Mouse (Mus musculus): ENCODE measurements around the gene Ada. TPM values are rescaled to one million over a fixed set of nuclear protein-coding genes. Genes with fewer than 3 reads are reported as not detected.

Ada gene
- polyA plus RNA-seq, 1 experiment from 2014 or later = 3.8 TPM

DNA sequence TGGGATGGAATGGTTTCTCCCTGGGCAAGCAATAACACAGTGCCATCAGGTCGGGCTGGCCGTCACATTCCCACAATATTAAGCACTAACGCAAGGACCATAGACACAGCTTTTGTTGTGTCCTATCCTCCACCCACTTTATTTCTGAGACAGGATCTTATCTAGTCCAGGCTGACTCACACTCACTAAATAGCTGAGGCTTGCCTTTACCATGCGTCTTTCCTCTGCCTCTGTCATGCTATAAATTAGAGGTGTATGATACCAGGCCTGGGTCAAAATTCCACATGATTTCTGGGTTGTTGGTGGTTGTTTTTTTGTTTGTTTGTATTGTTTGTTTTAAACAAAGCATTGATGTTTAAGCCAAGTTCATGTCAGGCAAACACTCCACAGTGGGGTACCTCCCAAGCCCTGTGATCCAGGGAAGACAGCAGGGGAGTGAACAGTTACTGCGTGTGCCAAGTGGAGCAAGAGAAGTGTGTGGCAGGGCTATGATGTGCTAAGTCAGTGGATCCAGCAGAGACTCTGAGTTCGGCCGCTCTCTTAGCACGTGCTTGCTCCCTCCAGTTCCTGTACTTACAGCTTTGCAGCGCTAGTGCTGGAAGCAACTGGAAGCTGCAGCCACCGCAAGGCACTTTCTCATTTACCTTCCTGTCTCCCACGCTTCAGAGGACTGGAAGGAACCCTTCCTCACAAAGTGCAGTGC, 50.8 kb downstream of the Ada start:
- Histone ChIP-seq H3K4me3 (ENCODE audit: low read depth, low read length) (no peak overlapping the region), H3K4me1 (ENCODE audit: control insufficient read depth, insufficient read depth, low read length) (peaks cover 45% of the 10 kb centered on the region), H3K9ac (ENCODE audit: low read depth, low read length) (no peak overlapping the region), H3K27me3 (ENCODE audit: control insufficient read depth, insufficient read depth, low read length) (no peaks in the 10 kb centered on the region), H3K27ac (ENCODE audit: low read depth, low read length) (no peak overlapping the region), H3K9me3 (replicated peaks; ENCODE audit: control insufficient read depth, low read length) (no peaks in the 10 kb centered on the region), H3K4me2 (no peak overlapping the region), H3K36me3 (ENCODE audit: control insufficient read depth, insufficient read depth, low read length) (no peaks in the 10 kb centered on the region)
- ATAC-seq (replicated peaks; ENCODE audit: insufficient number of reproducible peaks, low FRiP score, low TSS enrichment) = 0 out of 2 replicates have a peak, but pooled peaks have one; percentile 55
- 70% methylated on average over 11 of the region's 11 CpGs for WGBS (ENCODE audit: insufficient replicate concordance)

GRCm38 (mm10) chr2:163697764-163698480, 52.1 kb downstream of the Ada start:
- no peak overlapping the region for H3K4me3 ChIP-seq (ENCODE audit: low read depth, low read length)
- H3K4me1 ChIP-seq (ENCODE audit: control insufficient read depth, insufficient read depth, low read length) = peaks cover 52% of the 10 kb centered on the region
- H3K36me3 ChIP-seq (ENCODE audit: control insufficient read depth, insufficient read depth, low read length) = no peaks in the 10 kb centered on the region
- no peak overlapping the region for H3K4me2 ChIP-seq
- no peaks in the 10 kb centered on the region for H3K9me3 ChIP-seq (replicated peaks; ENCODE audit: control insufficient read depth, low read length)
- ATAC-seq (replicated peaks; ENCODE audit: insufficient number of reproducible peaks, low FRiP score, low TSS enrichment) = no peak
- peak overlapping the region; percentile 78 for H3K27ac ChIP-seq (ENCODE audit: low read depth, low read length)
- H3K9ac ChIP-seq (ENCODE audit: low read depth, low read length) = no peak overlapping the region
- WGBS (ENCODE audit: insufficient replicate concordance) = 37% methylated on average over 15 of the region's 16 CpGs
- H3K27me3 ChIP-seq (ENCODE audit: control insufficient read depth, insufficient read depth, low read length) = no peaks in the 10 kb centered on the region

DNA sequence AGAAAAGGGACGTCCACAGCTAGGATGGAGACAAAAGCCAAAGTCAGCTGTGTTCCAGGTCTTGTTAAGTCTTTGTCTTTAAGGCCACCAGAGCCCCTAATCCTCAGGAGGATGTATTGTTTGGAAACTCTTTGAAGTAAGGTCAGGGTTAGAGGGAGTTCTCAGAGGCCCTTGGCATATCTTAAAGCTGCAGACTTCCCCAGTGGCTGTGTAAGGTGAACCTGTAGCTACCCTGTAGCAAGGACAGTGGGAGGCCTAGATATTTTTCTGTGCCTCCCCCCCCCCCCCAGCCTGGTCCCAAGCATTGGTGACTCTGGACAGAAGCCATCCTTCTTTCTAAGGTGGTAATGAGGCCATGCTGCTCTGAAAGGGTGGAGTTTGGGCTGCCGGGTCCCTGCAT, 53.3 kb downstream of the Ada start:
- H3K27ac ChIP-seq (ENCODE audit: low read depth, low read length) = peak overlapping the region; percentile 55; the same call in 1 of the 2 replicates
- peaks cover 52% of the 10 kb centered on the region for H3K4me1 ChIP-seq (ENCODE audit: control insufficient read depth, insufficient read depth, low read length)
- WGBS (ENCODE audit: insufficient replicate concordance) = 34% methylated on average over 2 of the region's 2 CpGs
- H3K27me3 ChIP-seq (ENCODE audit: control insufficient read depth, insufficient read depth, low read length) = no peaks in the 10 kb centered on the region
- no peak for ATAC-seq (replicated peaks; ENCODE audit: insufficient number of reproducible peaks, low FRiP score, low TSS enrichment)
- no peaks in the 10 kb centered on the region for H3K36me3 ChIP-seq (ENCODE audit: control insufficient read depth, insufficient read depth, low read length)
- H3K4me3 ChIP-seq (ENCODE audit: low read depth, low read length) = no peak overlapping the region
- H3K4me2 ChIP-seq = no peak overlapping the region
- no peak overlapping the region for H3K9ac ChIP-seq (ENCODE audit: low read depth, low read length)
- H3K9me3 ChIP-seq (replicated peaks; ENCODE audit: control insufficient read depth, low read length) = no peaks in the 10 kb centered on the region

GRCm38 (mm10) chr2:163693716-163694314, 56.2 kb downstream of the Ada start:
- ATAC-seq (replicated peaks; ENCODE audit: insufficient number of reproducible peaks, low FRiP score, low TSS enrichment) = no peak
- Histone ChIP-seq H3K9ac (ENCODE audit: low read depth, low read length) (0 out of 2 replicates have a peak overlapping the region, but pooled peaks have one; percentile 43), H3K36me3 (ENCODE audit: control insufficient read depth, insufficient read depth, low read length) (no peaks in the 10 kb centered on the region), H3K4me3 (ENCODE audit: low read depth, low read length) (no peak overlapping the region), H3K4me2 (peak overlapping the region; percentile 32; the same call in 1 of the 2 replicates), H3K9me3 (replicated peaks; ENCODE audit: control insufficient read depth, low read length) (no peaks in the 10 kb centered on the region), H3K27ac (ENCODE audit: low read depth, low read length) (peak overlapping the region; percentile 74), H3K27me3 (ENCODE audit: control insufficient read depth, insufficient read depth, low read length) (no peaks in the 10 kb centered on the region), H3K4me1 (ENCODE audit: control insufficient read depth, insufficient read depth, low read length) (peaks cover 74% of the 10 kb centered on the region)
- 53% methylated on average over 9 of the region's 9 CpGs for WGBS (ENCODE audit: insufficient replicate concordance)

- Histone ChIP-seq H3K27me3 (ENCODE audit: control insufficient read depth, insufficient read depth, low read length) (no peaks in the 10 kb centered on the region), H3K36me3 (ENCODE audit: control insufficient read depth, insufficient read depth, low read length) (no peaks in the 10 kb centered on the region), H3K4me2 (peak overlapping the region; percentile 11; the same call in 1 of the 2 replicates), H3K9me3 (replicated peaks; ENCODE audit: control insufficient read depth, low read length) (no peaks in the 10 kb centered on the region), H3K27ac (ENCODE audit: low read depth, low read length) (peak overlapping the region; percentile 74), H3K9ac (ENCODE audit: low read depth, low read length) (peak overlapping the region; percentile 12; the same call in 1 of the 2 replicates), H3K4me1 (ENCODE audit: control insufficient read depth, insufficient read depth, low read length) (peaks cover 69% of the 10 kb centered on the region), H3K4me3 (ENCODE audit: low read depth, low read length) (no peak overlapping the region)
- 34% methylated on average over 3 of the region's 3 CpGs for WGBS (ENCODE audit: insufficient replicate concordance)
- ATAC-seq (replicated peaks; ENCODE audit: insufficient number of reproducible peaks, low FRiP score, low TSS enrichment) = no peak
Measured at GRCm38 (mm10) chr2:163692873-163693612, 57.0 kb downstream of the Ada start.

- Histone ChIP-seq H3K9me3 (replicated peaks; ENCODE audit: control insufficient read depth, low read length) (no peaks in the 10 kb centered on the region), H3K4me3 (ENCODE audit: low read depth, low read length) (no peak overlapping the region), H3K36me3 (ENCODE audit: control insufficient read depth, insufficient read depth, low read length) (no peaks in the 10 kb centered on the region), H3K27me3 (ENCODE audit: control insufficient read depth, insufficient read depth, low read length) (no peaks in the 10 kb centered on the region), H3K4me2 (no peak overlapping the region), H3K9ac (ENCODE audit: low read depth, low read length) (no peak overlapping the region), H3K27ac (ENCODE audit: low read depth, low read length) (no peak overlapping the region), H3K4me1 (ENCODE audit: control insufficient read depth, insufficient read depth, low read length) (peaks cover 67% of the 10 kb centered on the region)
- ATAC-seq (replicated peaks; ENCODE audit: insufficient number of reproducible peaks, low FRiP score, low TSS enrichment) = no peak
- WGBS (ENCODE audit: insufficient replicate concordance) = 67% methylated on average over 6 of the region's 6 CpGs
Measured at GRCm38 (mm10) chr2:163691846-163692605, 58.0 kb downstream of the Ada start.

DNA sequence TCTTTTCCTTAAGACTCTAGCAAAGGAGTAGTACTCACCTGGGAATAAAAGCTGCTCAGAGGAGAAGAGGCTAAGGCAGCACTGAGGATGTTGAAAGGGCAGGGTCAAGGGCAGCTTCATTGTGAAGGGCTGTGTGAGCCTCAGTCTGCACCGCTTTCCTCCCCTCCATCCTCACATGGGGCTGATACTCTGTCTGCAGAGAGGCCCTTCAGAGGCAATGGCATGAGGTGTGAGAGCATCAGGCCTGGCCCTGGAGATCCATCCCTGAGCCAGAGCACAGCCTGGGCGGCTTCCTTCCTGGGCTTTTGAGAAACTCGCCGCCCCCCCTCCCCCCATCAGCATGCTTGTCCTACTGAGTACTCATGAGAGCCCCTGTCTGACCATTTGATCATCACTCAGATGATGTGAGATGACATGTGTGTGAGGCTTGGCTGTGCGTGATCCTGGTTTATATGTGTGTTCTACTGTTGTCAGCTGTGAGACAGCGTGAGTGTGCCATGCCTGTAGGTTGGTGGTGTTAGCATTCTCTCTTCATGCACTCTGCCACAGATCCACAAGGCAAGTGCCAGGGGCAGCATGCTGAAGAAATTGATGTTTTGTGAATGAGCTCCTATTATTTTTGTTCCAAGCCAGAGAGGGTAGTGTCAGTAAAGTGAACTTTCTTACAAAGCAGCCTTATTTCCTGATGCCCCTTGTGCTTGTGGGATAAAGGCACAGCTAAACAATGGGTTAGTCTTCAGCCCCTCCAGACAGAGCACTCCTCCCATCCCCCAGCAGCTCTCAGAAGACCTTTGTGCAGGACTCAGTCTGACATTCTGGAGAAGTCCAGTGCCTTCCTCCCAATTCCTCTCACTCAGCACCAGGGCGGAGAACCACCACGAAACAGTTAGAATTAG, 59.4 kb downstream of the Ada start:
- Histone ChIP-seq H3K9ac (ENCODE audit: low read depth, low read length) (0 out of 2 replicates have a peak overlapping the region, but pooled peaks have one; percentile 16), H3K9me3 (replicated peaks; ENCODE audit: control insufficient read depth, low read length) (no peaks in the 10 kb centered on the region), H3K4me3 (ENCODE audit: low read depth, low read length) (no peak overlapping the region), H3K36me3 (ENCODE audit: control insufficient read depth, insufficient read depth, low read length) (no peaks in the 10 kb centered on the region), H3K4me2 (no peak overlapping the region), H3K27ac (ENCODE audit: low read depth, low read length) (peak overlapping the region; percentile 66), H3K4me1 (ENCODE audit: control insufficient read depth, insufficient read depth, low read length) (peaks cover 69% of the 10 kb centered on the region), H3K27me3 (ENCODE audit: control insufficient read depth, insufficient read depth, low read length) (no peaks in the 10 kb centered on the region)
- ATAC-seq (replicated peaks; ENCODE audit: insufficient number of reproducible peaks, low FRiP score, low TSS enrichment) = no peak; the same call in 1 of the 2 replicates
- WGBS (ENCODE audit: insufficient replicate concordance) = 64% methylated on average over 8 of the region's 8 CpGs
